Mouse (Mus musculus): ENCODE measurements at regions not wholly inside any gene's neighbourhood (a gene's known extent, or its start where the extent isn't known, plus 50 kb on each side); places are given as distances from the start of the nearest gene placed in this dataset.

DNA sequence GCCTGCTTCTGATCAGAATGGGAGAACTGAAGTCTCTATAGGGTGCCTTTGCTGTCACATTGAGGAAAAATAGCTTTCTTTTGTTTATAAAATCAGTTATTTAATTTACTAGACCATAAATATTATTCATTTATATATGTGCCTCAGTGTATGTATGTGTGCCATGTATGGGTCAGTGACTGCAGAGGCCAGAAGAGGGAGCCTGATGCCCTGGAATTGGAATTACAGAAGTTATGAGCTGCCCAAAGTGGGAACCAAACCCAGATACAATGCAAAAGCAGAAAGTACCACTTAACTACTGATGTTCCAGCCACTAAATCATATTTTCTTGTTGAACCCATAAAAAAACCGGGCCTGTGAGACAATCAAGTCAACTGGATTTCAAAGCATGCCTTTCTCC, 91.8 kb upstream of the Nampt start:
- no peak for DNase-seq (ENCODE audit: low spot score in 2 of 2)

DNA sequence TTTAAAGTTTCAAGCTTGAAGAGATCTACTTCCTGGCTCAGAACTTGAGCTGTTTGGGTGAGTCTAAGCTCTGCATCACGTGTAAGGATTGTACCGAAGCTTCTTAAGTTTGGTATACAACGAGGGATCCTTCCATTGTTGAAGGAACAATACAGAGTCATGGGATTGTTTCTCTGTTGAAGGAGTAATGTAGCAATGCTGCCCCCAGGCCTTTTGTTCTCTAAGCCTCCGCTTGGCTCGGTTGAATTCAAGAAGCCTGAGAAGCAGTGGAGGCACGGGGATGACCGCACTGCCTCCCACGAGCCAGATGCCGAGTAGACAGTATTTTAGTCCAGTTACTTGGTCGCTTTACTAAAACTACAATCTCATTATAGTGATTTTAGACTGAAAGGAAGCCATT, 90.9 kb upstream of the Nampt start:
- peak; percentile 42 to 57 for DNase-seq (ENCODE audit: low spot score in 2 of 2)

DNA sequence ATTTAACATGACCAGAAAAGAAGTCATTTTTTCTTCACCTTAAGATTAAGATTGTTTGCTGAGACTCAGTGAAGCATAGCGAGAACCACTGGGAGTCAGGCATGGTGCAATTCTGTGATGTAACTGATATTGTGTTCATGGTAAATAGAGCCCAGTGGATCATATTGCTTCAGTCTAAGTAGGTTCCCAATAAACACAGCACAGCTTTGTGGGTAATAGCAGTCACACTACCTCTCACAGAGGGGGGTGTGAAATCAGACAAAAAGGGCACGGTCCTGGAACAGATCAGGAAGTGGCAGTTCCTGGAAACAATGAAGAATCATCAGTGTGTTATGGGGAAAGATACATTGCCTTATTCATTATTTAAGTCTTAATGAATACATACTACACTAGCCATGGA, 84.1 kb upstream of the Nampt start:
- no peak for DNase-seq (ENCODE audit: low spot score in 2 of 2)

DNA sequence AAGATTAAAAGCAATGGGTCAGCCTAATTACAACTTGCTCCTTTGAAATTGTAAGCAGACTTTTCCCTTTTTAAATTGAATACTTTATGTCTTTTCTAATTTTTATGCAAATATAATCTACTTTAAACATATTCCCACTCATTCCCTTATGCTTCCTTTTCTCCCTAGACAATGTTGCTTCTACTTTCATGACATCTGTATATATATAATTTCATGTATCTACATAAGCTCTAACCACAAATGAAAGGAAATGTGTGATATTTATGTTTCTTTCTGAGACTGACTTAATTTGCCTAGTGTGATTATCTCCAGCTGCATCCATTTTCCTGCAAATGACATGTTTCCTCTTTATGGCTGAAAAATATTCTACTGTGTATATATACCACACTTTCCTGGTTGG, 77.9 kb upstream of the Nampt start:
- no peak for DNase-seq (ENCODE audit: low spot score in 2 of 2)

DNA sequence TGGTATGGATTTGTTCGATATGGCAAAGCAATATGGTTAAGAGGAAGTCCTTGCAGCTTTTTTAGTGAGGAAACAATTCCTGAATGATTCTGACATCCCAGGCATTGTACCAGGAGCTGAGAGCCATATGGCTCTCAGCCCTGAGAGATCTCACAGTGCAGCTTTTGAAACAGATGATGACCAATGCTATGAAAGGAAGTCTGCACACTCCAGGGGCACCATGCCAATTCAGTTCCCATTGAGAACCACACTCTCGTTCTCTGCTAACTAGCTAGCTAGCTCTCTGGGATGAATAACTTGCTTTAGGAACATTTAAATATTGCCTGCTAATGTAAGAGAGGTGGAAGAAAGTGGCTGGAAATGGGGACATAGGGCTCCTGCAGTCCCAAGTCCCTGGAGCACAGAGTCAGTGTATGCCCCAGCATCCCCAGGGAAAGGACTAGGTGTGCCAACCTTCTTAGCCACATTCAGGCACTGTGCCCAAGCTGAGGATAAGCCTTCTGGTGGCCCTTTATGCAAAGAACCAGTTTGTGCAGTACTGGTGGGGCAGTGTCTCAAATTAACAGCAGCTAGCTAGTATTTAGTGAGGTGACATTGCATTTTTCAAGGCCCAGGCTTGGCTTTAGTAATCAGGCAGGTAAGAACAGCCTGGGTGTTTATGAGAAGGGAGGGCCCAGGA, 61.8 kb upstream of the Nampt start:
- peak; percentile 38 to 47 for DNase-seq (ENCODE audit: low spot score in 2 of 2)

DNA sequence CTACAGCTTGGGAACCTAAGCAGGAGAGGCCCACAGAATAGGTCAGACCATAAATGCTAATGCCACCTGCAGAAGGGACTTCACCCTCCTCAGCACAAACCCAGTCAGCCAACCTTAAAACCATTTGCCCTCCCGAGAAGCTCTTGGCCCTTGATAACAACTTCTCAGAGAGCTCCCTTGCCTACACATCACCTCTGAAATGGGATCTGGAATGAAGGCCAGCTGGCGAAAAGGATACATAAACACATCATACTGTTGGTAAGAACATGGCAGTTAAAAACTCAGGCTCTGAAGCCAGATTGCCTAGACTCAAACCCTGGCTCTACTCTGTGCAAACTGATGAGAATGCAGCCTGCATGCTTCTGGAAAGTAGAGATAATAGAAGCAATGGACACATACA, 61.2 kb upstream of the Nampt start:
- DNase-seq (ENCODE audit: low spot score in 2 of 2) = no peak

DNA sequence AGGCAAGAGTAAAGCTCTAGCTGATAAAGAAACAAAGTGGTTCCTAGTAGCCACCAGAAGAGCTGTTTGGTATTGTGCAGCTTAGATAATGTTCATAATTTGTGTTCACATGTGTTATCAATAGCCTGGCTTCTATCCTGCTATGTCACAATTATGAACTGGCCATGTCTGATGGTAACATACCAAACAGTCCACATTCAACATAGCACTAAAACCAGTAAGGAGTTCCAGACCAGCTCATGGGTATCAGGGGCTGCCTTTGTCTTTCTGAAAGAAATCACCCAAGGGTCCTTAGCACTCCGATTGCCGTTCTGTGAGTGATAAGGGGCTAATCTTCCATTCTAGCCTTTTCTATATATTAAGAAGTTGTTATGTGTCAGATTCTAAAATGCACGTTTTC, 58.7 kb upstream of the Nampt start:
- no peak for DNase-seq (ENCODE audit: low spot score in 2 of 2)

DNA sequence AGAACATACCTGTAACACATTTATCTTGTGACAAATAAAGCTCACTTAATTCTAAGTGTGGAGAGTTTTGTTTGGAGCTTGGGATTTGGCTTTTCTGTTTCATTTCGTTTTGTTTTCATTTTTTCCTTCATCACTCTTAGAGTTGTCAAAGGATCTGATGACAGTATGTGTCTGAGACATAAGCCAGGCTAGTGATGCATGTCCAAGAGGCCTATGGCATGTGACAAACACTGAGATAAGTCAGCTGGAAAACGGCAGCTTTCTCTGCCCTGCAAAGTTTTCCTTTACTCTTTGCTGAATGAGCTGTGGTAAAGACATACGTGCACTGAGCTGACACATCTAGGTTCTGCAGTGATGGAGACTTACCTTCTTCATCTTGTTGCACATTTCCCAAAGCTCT, 58.3 kb upstream of the Nampt start:
- no peak for DNase-seq (ENCODE audit: low spot score in 2 of 2)

DNA sequence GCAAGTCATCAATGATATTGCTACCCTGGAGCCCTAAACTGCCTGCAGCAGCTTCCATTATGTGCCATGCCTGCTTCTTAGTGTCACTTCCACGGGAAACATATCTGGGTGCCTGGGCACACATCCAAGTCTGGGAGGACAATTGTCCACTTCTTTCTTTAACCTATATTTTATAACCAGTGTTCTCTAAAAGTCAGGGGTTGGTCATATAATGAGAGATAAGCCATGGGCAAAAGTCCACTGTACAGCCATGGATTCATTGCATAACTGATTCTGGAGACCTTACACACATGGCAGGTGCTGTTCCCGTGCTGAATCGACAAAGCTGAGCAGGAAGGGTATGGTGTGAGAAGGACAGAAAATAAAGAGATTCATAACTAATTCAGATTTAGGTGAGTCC, 55.1 kb upstream of the Nampt start:
- no peak for DNase-seq (ENCODE audit: low spot score in 2 of 2)

DNA sequence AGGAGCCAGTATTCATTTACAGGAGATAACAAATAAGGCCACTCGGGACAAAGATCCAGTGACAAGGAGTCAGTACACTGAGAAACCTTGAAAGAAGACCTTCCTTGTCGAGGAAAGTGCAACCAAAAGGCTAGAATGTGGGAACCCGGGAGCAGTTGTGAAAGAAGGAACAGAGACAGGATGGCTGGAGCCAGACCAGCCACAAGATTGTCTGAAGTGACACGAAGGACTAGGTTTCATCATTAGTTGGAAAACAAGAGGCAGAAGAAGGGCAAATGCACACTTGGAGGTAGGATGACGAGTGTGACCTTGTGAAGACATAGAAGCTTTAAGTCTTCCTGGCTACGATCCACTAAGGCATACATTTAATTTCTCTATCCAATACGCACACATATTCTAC, 54.6 kb upstream of the Nampt start:
- no peak for DNase-seq (ENCODE audit: low spot score in 2 of 2)

DNA sequence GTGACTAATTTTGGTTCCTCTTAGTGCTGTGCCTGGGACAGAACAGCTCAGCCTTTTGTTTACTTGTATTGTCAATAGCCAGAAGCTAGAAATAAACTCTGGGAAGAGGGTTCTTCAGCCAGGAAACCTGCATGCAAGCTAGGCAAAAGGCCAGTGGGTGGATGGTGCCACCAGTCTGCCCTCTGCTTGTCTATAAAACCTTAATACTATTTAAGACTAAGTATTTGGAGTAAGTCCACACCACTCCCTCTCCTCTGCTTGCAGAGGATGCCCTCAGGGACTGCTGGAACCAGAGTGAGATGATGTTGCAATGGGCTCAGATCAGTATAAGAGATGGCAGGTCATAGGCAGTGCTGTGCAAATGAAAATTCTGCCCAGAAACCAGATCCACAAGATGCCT, 53.5 kb upstream of the Nampt start:
- no peak for DNase-seq (ENCODE audit: low spot score in 2 of 2)

DNA sequence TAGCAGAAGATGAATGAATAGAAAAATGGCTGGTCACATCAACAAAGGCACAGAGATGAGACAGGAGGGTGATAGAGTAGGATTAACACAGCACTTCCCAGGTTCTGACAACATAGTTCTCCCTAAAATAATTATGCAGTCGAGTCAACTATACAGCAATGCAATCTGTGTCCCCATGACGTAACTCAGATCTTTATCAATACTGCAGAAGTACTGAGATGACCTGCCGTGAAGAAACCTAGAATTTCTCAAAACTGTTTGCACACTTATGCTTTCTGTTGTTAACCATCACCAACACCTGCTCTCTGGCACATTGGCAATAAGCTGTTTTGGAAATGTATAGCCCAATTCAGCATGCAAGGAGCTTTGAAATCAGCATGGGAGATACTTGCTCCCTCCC, 52.8 kb upstream of the Nampt start:
- DNase-seq (ENCODE audit: low spot score in 2 of 2) = no peak

DNA sequence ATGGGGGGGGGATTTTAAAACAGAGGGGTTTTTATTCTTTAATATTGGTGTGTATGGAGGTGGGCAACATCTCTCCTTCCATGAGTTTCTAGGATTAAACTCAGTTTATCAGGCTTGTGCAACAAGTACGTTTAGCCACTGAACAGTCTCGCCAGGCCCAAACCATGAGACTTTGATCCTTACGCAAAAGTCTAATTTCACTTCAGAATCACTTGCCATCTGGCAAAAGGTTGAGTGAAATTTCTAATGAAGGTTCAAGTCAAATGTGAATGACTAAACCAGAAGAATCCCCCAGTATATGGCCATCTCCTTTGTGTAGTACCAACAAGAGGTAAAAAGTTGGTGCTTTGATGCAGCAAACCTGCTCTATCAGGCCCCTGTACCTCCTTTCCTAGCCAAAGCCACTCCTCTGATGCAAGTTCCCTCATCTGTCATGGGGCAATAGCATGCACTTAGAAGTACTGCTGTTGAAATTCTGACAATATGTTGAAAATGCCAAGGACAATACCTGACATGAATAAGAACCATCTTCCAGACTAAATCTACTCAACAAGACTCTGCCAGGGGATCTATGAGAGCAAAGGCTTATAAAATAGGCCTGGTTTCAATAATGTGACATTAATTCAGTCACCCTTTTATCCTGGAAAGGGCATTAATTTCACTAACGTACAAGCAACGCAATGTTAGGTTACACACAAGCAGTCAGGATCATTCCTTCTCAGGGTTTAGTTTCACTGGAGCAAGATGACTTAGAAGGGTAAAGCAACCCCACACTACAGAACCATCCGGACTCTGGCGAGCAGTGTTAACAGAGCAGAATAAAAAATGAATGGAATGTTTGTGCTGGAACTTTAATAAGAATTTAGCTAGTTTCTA, 51.9 kb upstream of the Nampt start:
- no peak for DNase-seq (ENCODE audit: low spot score in 2 of 2)

DNA sequence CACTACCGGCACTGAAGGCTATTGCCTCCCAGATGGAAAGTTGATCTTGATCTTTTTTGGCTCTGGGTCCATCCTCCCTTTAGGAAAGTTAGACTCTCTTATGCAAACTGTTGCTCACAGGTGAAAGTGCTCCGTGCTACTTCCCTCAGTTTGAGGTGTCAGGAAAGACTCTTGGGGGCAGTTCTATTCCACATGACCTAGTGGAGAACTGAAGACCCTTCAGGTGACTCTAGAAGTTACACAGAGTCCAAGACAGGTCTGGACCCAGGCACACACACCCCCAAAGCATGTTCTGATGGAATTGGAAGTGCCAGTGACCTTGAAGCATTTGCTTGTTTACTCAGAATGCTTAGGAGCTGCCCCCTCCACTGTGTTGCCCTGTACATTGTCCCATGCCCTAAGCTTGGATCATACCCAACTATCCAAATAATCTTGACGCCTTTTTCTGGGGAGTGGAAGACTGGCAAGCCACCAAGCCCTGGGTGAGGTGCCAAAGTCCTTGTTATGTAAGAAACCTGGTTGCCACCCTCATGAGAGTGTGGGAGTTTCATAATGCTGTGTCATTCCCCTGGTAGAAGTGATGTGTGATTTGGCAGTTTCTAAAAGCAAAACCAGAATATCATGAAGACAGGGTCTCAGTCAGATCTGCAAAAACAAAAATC, 51.1 kb upstream of the Nampt start:
- DNase-seq (ENCODE audit: low spot score in 2 of 2) = peak; percentile 12 to 17

DNA sequence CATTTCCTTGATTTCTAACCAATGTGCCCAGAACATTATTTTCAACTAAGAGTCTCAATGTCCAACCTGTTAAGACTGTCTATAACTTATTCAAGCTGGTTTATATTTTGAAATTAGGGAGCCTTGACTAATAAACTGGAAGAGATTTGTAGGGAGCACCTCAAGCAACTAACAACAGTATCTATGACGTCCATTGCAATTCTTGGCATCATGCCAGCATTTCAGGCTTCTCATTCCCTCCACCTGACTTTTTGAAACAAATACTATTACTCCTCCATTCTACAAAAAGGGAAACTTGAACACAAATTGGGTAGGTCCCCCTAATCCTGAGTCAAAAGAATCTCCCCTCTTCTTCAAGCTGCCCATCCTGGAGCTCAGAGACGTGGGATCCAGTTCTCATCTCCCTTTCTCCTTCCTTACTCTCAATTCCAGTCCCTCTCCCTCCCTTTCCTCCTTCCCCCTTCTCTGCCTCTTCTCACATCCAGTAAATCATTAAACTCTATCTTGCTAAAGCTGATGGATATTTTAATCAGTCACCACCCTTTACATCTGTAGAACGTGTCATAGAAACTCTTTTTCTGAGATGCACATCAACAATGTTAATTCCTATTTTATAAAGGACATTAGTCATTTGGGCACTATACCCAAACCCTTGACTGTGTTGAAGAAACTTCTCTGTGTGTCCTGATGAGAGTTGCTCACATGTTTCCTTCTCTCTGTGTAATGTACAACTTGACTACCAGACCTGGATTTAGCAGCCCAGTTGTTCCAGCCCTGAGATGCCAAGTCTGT, 50.4 kb upstream of the Nampt start:
- no peak for DNase-seq (ENCODE audit: low spot score in 2 of 2)
